Mouse (Mus musculus) liver, embryonic 14.5 days (tissue): ENCODE results near the gene Dbh. TPM values are rescaled to one million over a fixed set of nuclear protein-coding genes. Genes with fewer than 3 reads are reported as not detected.
A peak's percentile ranks its signal among the peaks of the same experiment; 100 is the strongest.

Experiments used
- ATAC-seq: fragments of 200-750 bp; cut with Nextera tagmentation; 2 replicates; pipeline ENCODE4 v1.8.0; 2017; ENCODE audit warnings: moderate number of reproducible peaks, mild to moderate bottlenecking, moderate library complexity; ENCODE audit not compliant: insufficient read depth
- DNase-seq, 3 experiments: peaks; one replicate each; pipeline ENCODE4 v3.0.0-alpha.2; 2012 to 2013; ENCODE audit warnings: low read depth in 3 of 3, low spot score in 3 of 3
- H3K27ac ChIP-seq: fragments of 300-500 bp; sonication (generic); 2 replicates; pipeline ENCODE4 v1.5.1; 2014; ENCODE audit warnings: moderate library complexity, mild to moderate bottlenecking, control low read depth, inconsistent platforms
- H3K27me3 ChIP-seq: fragments of 300-500 bp; sonication (generic); 2 replicates; pipeline ENCODE4 v1.6.1; 2014; ENCODE audit warnings: mild to moderate bottlenecking, low read length, moderate library complexity; ENCODE audit not compliant: control insufficient read depth, insufficient read depth
- H3K36me3 ChIP-seq: fragments of 300-500 bp; sonication (generic); replicated peaks from 2 replicates; pipeline ENCODE4 v1.6.1; 2014; ENCODE audit warnings: low read depth; ENCODE audit not compliant: control insufficient read depth, insufficient read depth
- H3K4me1 ChIP-seq, 2 experiments: fragments of 200-500 bp in 1 of 2; fragments of 300-500 bp in 1 of 2; sonication (generic) in 1 of 2; replicated peaks; 2 replicates each; pipeline ENCODE4 v1.6.1; 2012 to 2014; ENCODE audit warnings: antibody characterized with exemption in 1 of 2, inconsistent platforms in 1 of 2, low read length in 1 of 2; ENCODE audit not compliant: control insufficient read depth in 2 of 2, insufficient read depth in 2 of 2
- H3K4me2 ChIP-seq: fragments of 300-500 bp; sonication (generic); 2 replicates; pipeline ENCODE4 v1.6.1; 2014; ENCODE audit warnings: low read depth, mild to moderate bottlenecking, control low read depth, moderate library complexity
- H3K4me3 ChIP-seq, 2 experiments: fragments of 200-500 bp in 1 of 2; fragments of 300-500 bp in 1 of 2; sonication (generic) in 1 of 2; 2 replicates each; pipeline ENCODE4 v1.5.1; 2012 to 2014; ENCODE audit warnings: low read depth in 2 of 2, low read length in 2 of 2, mild to moderate bottlenecking in 2 of 2, control low read depth in 1 of 2, inconsistent platforms in 1 of 2, moderate library complexity in 1 of 2; ENCODE audit not compliant: insufficient read depth in 1 of 2
- H3K9ac ChIP-seq: fragments of 300-500 bp; sonication (generic); replicated peaks from 2 replicates; pipeline ENCODE4 v1.6.1; 2014; ENCODE audit warnings: mild to moderate bottlenecking, control low read depth, moderate library complexity
- H3K9me3 ChIP-seq: fragments of 300-500 bp; sonication (generic); 2 replicates; pipeline ENCODE4 v1.6.1; 2016; ENCODE audit warnings: low read length, mixed read lengths; ENCODE audit not compliant: control insufficient read depth
- CTCF ChIP-seq: IDR thresholded peaks from 2 replicates; pipeline ENCODE4 v1.5.1; 2016; ENCODE audit warnings: antibody characterized with exemption, low read depth, control low read depth
- EP300 ChIP-seq: IDR thresholded peaks from 2 replicates; pipeline ENCODE4 v1.6.1; 2016; ENCODE audit warnings: antibody characterized with exemption, low read depth
- WGBS: fragments of 180-500 bp; shearing (Covaris S2); extraction: QIAGEN DNeasy Blood & Tissue Kit; methylation state at CpG from one replicate; pipeline ENCODE4 v1.1.7; 2014; ENCODE audit not compliant: insufficient replicate concordance; 5-methylcytosine and 5-hydroxymethylcytosine counted together
- polyA plus RNA-seq, 2 experiments: library from polyadenylated mRNA; depleted of rRNA in 1 of 2; stranded (reverse) in 1 of 2; unstranded in 1 of 2; fragments of >200 nt; fragmentation: Nextera tagmentation in 1 of 2; extraction: Ambion mirVana in 1 of 2; gene quantifications; 2 replicates each; pipeline versions ENCODE4 v1.2.1 to v1.2.3; 2012 to 2014

The Dbh gene
- polyA plus RNA-seq, 2 experiments: not detected

- Histone ChIP-seq H3K36me3 (no peaks in the 10 kb centered on the region), H3K27me3 (no peaks in the 10 kb centered on the region), H3K4me1 (no peaks in the 10 kb centered on the region), H3K4me3 (no peak overlapping the region), H3K9me3 (no peaks in the 10 kb centered on the region), H3K27ac (no peak overlapping the region), H3K4me2 (no peak overlapping the region), H3K9ac (no peak overlapping the region)
- DNase-seq: no peak
- ATAC-seq: no peak
- TF ChIP-seq EP300 (no peak), CTCF (no peak)
- 57% methylated on average over 9 of the region's 9 CpGs for WGBS
Observed at GRCm38 (mm10) chr2:27122578-27122977, 42.5 kb upstream of the Dbh start.

GRCm38 (mm10) chr2:27123121-27123520 lies 41.9 kb upstream of the Dbh start:
- no peak for DNase-seq
- no peaks in the 10 kb centered on the region for H3K9me3 ChIP-seq
- TF ChIP-seq CTCF: no peak
- TF ChIP-seq EP300: no peak
- WGBS: 70% methylated on average over 4 of the region's 4 CpGs
- no peak for ATAC-seq
- H3K4me1 ChIP-seq: no peaks in the 10 kb centered on the region
- no peak overlapping the region for H3K9ac ChIP-seq
- no peak overlapping the region for H3K27ac ChIP-seq
- H3K27me3 ChIP-seq: no peaks in the 10 kb centered on the region
- no peak overlapping the region for H3K4me2 ChIP-seq
- no peak overlapping the region for H3K4me3 ChIP-seq
- no peaks in the 10 kb centered on the region for H3K36me3 ChIP-seq

GRCm38 (mm10) chr2:27125979-27126378 lies 39.1 kb upstream of the Dbh start:
- Histone ChIP-seq H3K4me2 (no peak overlapping the region), H3K9ac (no peak overlapping the region), H3K36me3 (no peaks in the 10 kb centered on the region), H3K4me3 (no peak overlapping the region), H3K27me3 (no peaks in the 10 kb centered on the region), H3K9me3 (no peaks in the 10 kb centered on the region), H3K4me1 (no peaks in the 10 kb centered on the region), H3K27ac (no peak overlapping the region)
- DNase-seq (no peak), ATAC-seq (no peak)
- 24% methylated on average over 10 of the region's 10 CpGs for WGBS
- TF ChIP-seq EP300: no peak
- TF ChIP-seq CTCF: peak; percentile 90

- no peak overlapping the region for H3K9ac ChIP-seq
- no peak for ATAC-seq
- DNase-seq: no peak
- H3K4me1 ChIP-seq: no peaks in the 10 kb centered on the region
- no peak overlapping the region for H3K4me2 ChIP-seq
- H3K27me3 ChIP-seq: no peaks in the 10 kb centered on the region
- 61% methylated on average over 4 of the region's 4 CpGs for WGBS
- TF ChIP-seq CTCF (no peak), EP300 (no peak)
- H3K36me3 ChIP-seq: no peaks in the 10 kb centered on the region
- no peaks in the 10 kb centered on the region for H3K9me3 ChIP-seq
- no peak overlapping the region for H3K27ac ChIP-seq
- H3K4me3 ChIP-seq: no peak overlapping the region
Observed at GRCm38 (mm10) chr2:27126496-27126895, 38.5 kb upstream of the Dbh start.

- Histone ChIP-seq H3K27ac (no peak overlapping the region), H3K27me3 (no peaks in the 10 kb centered on the region), H3K36me3 (no peaks in the 10 kb centered on the region), H3K9ac (no peak overlapping the region), H3K9me3 (no peaks in the 10 kb centered on the region), H3K4me1 (no peaks in the 10 kb centered on the region), H3K4me3 (no peak overlapping the region), H3K4me2 (no peak overlapping the region)
- DNase-seq (no peak), ATAC-seq (no peak)
- TF ChIP-seq EP300 (no peak), CTCF (no peak)
- 43% methylated on average over 3 of the region's 3 CpGs for WGBS
Observed at GRCm38 (mm10) chr2:27128990-27129389, 36.0 kb upstream of the Dbh start.
